Mouse (Mus musculus) MEL (cell line): ENCODE results near the gene Smc4. TPM values are rescaled to one million over a fixed set of nuclear protein-coding genes. Genes with fewer than 3 reads are reported as not detected.

Experiments
- DNase-seq: peaks from one replicate; pipeline ENCODE4 v3.0.0; 2011; ENCODE audit warnings: low read depth, low spot score
- H3K27ac ChIP-seq: 2 replicates; pipeline ENCODE4 v1.5.1; 2012; ENCODE audit warnings: low read depth, mild to moderate bottlenecking, control low read depth, low read length, moderate library complexity; ENCODE audit not compliant: control insufficient read depth
- H3K27me3 ChIP-seq, 2 experiments: fragments of 150-350 bp in 1 of 2; sonication (generic) in 1 of 2; 2 replicates each; pipeline ENCODE4 v1.6.1; 2012; ENCODE audit warnings: low read length in 2 of 2, mild to moderate bottlenecking in 2 of 2, improper control_type of control experiment in 1 of 2, moderate library complexity in 1 of 2; ENCODE audit not compliant: insufficient read depth in 2 of 2, control insufficient read depth in 1 of 2
- H3K36me3 ChIP-seq, 2 experiments: 2 replicates each; pipeline ENCODE4 v1.6.1; 2012 to 2014; ENCODE audit warnings: low read length in 2 of 2, improper control_type of control experiment in 1 of 2, inconsistent platforms in 1 of 2, mild to moderate bottlenecking in 1 of 2; ENCODE audit not compliant: insufficient read depth in 2 of 2, control insufficient read depth in 1 of 2
- H3K4me1 ChIP-seq, 2 experiments: fragments of 150-350 bp in 1 of 2; sonication (generic) in 1 of 2; 2 replicates each; pipeline ENCODE4 v1.6.1; 2012; ENCODE audit warnings: low read length in 2 of 2, improper control_type of control experiment in 1 of 2, mild to moderate bottlenecking in 1 of 2; ENCODE audit not compliant: insufficient read depth in 2 of 2, control insufficient read depth in 1 of 2
- H3K4me3 ChIP-seq, 2 experiments: fragments of 150-350 bp in 1 of 2; sonication (generic) in 1 of 2; 2 replicates each; pipeline ENCODE4 v1.5.1; 2012; ENCODE audit warnings: low read depth in 2 of 2, low read length in 2 of 2, mild to moderate bottlenecking in 2 of 2, moderate library complexity in 2 of 2, control low read depth in 1 of 2, improper control_type of control experiment in 1 of 2; ENCODE audit not compliant: control insufficient read depth in 1 of 2, insufficient read depth in 1 of 2
- H3K79me2 ChIP-seq: 2 replicates; pipeline ENCODE4 v1.6.1; 2012; ENCODE audit warnings: mild to moderate bottlenecking, low read length, moderate library complexity; ENCODE audit not compliant: control insufficient read depth, poor library complexity, insufficient read depth
- H3K9ac ChIP-seq: 2 replicates; pipeline ENCODE4 v1.6.1; 2012; ENCODE audit warnings: low read depth, mild to moderate bottlenecking, control low read depth, low read length, moderate library complexity; ENCODE audit not compliant: control insufficient read depth, poor library complexity, severe bottlenecking
- H3K9me3 ChIP-seq: fragments of 150-350 bp; sonication (generic); replicated peaks from 2 replicates; pipeline ENCODE4 v1.6.1; 2012; ENCODE audit warnings: mild to moderate bottlenecking, low read length, improper control_type of control experiment, moderate library complexity; ENCODE audit not compliant: insufficient read depth
- CHD1 ChIP-seq: IDR thresholded peaks from 2 replicates; pipeline ENCODE4 v1.6.1; 2012; ENCODE audit warnings: low read depth, mild to moderate bottlenecking, inconsistent platforms, low read length, improper control_type of control experiment
- CHD2 ChIP-seq: IDR thresholded peaks from 2 replicates; pipeline ENCODE4 v1.6.1; 2011; ENCODE audit warnings: low read length, improper control_type of control experiment
- E2F4 ChIP-seq: IDR thresholded peaks from 2 replicates; pipeline ENCODE4 v1.6.1; 2011; ENCODE audit warnings: low read depth, low read length, improper control_type of control experiment, borderline replicate concordance
- ELF1 ChIP-seq: IDR thresholded peaks from 2 replicates; pipeline ENCODE4 v1.6.1; 2014; ENCODE audit warnings: low read depth, mild to moderate bottlenecking, inconsistent platforms, low read length, improper control_type of control experiment, moderate library complexity
- GABPA ChIP-seq: IDR thresholded peaks from 2 replicates; pipeline ENCODE4 v1.6.1; 2012; ENCODE audit warnings: low read depth, mild to moderate bottlenecking, inconsistent platforms, low read length, improper control_type of control experiment, moderate library complexity
- HCFC1 ChIP-seq: IDR thresholded peaks from 2 replicates; pipeline ENCODE4 v1.6.1; 2012; ENCODE audit warnings: low read depth, mild to moderate bottlenecking, inconsistent platforms, low read length, improper control_type of control experiment, moderate library complexity
- KAT2A ChIP-seq: conservative IDR thresholded peaks from 2 replicates; pipeline ENCODE4 v1.6.1; 2012; ENCODE audit warnings: low read depth, low read length, improper control_type of control experiment, inconsistent platforms
- MAX ChIP-seq: IDR thresholded peaks from 2 replicates; pipeline ENCODE4 v1.6.1; 2011; ENCODE audit warnings: low read length, improper control_type of control experiment
- MAZ ChIP-seq: IDR thresholded peaks from 2 replicates; pipeline ENCODE4 v1.6.1; 2012; ENCODE audit warnings: low read depth, mild to moderate bottlenecking, inconsistent platforms, low read length, improper control_type of control experiment
- MEF2A ChIP-seq: IDR thresholded peaks from 2 replicates; pipeline ENCODE4 v1.6.1; 2014; ENCODE audit warnings: low read depth, mild to moderate bottlenecking, inconsistent platforms, low read length, improper control_type of control experiment; ENCODE audit not compliant: poor library complexity, insufficient replicate concordance, severe bottlenecking; ENCODE audit errors: extremely low read depth
- MXI1 ChIP-seq: IDR thresholded peaks from 2 replicates; pipeline ENCODE4 v1.6.1; 2011; ENCODE audit warnings: mild to moderate bottlenecking, low read depth, low read length, improper control_type of control experiment
- NELFE ChIP-seq: IDR thresholded peaks from 2 replicates; pipeline ENCODE4 v1.6.1; 2011; ENCODE audit warnings: low read depth, low read length, improper control_type of control experiment
- NRF1 ChIP-seq: IDR thresholded peaks from 2 replicates; pipeline ENCODE4 v1.6.1; 2014; ENCODE audit warnings: low read depth, mild to moderate bottlenecking, inconsistent platforms, low read length, improper control_type of control experiment, moderate library complexity; ENCODE audit not compliant: poor library complexity, insufficient read depth, severe bottlenecking
- POLR2A ChIP-seq, 2 experiments: IDR thresholded peaks; 2 replicates each; pipeline ENCODE4 v1.6.1; 2011 to 2012; ENCODE audit warnings: low read length in 2 of 2, mild to moderate bottlenecking in 2 of 2, control low read depth in 1 of 2, improper control_type of control experiment in 1 of 2, low read depth in 1 of 2, moderate library complexity in 1 of 2; ENCODE audit not compliant: control insufficient read depth in 1 of 2, insufficient read depth in 1 of 2, poor library complexity in 1 of 2
- POLR2AphosphoS5 ChIP-seq: IDR thresholded peaks from 2 replicates; pipeline ENCODE4 v1.6.1; 2012; ENCODE audit warnings: low read depth, borderline replicate concordance, mild to moderate bottlenecking, inconsistent platforms, low read length, moderate library complexity, mixed read lengths
- SMC3 ChIP-seq: IDR thresholded peaks from 2 replicates; pipeline ENCODE4 v1.6.1; 2011; ENCODE audit warnings: low read depth, low read length, improper control_type of control experiment
- TCF12 ChIP-seq: IDR thresholded peaks from 2 replicates; pipeline ENCODE4 v1.6.1; 2014; ENCODE audit warnings: low read depth, mild to moderate bottlenecking, inconsistent platforms, low read length, improper control_type of control experiment, moderate library complexity
- UBTF ChIP-seq: IDR thresholded peaks from 2 replicates; pipeline ENCODE4 v1.6.1; 2012; ENCODE audit warnings: low read depth, mild to moderate bottlenecking, inconsistent platforms, low read length, improper control_type of control experiment, moderate library complexity, borderline replicate concordance; ENCODE audit not compliant: insufficient read depth
- USF1 ChIP-seq: IDR thresholded peaks from 2 replicates; pipeline ENCODE4 v1.6.1; 2014; ENCODE audit warnings: low read depth, mild to moderate bottlenecking, inconsistent platforms, low read length, improper control_type of control experiment, moderate library complexity
- ZKSCAN1 ChIP-seq: IDR thresholded peaks from 2 replicates; pipeline ENCODE4 v1.6.1; 2012; ENCODE audit warnings: low read depth, mild to moderate bottlenecking, inconsistent platforms, low read length, improper control_type of control experiment, moderate library complexity
- ZMIZ1 ChIP-seq: IDR thresholded peaks from 2 replicates; pipeline ENCODE4 v1.6.1; 2012; ENCODE audit warnings: low read depth, mild to moderate bottlenecking, inconsistent platforms, low read length, improper control_type of control experiment, moderate library complexity
- ZNF384 ChIP-seq: IDR thresholded peaks from 2 replicates; pipeline ENCODE4 v1.6.1; 2012; ENCODE audit warnings: low read depth, mild to moderate bottlenecking, inconsistent platforms, low read length, improper control_type of control experiment
- polyA plus RNA-seq, 2 experiments: library from polyadenylated mRNA; stranded (reverse) in 1 of 2; unstranded in 1 of 2; fragments of >175 nt in 1 of 2; fragments of >200 nt in 1 of 2; gene quantifications; 2 replicates each; pipeline versions ENCODE4 v1.2.1 to v1.2.4; 2012; ENCODE audit warnings: low replicate concordance in 2 of 2, low read depth in 1 of 2; ENCODE audit not compliant: insufficient read length in 2 of 2, insufficient read depth in 1 of 2, missing spikeins in 1 of 2
- total RNA-seq: library from RNA; depleted of rRNA; stranded (reverse); fragments of 300-350 nt; gene quantifications from 2 replicates; pipeline ENCODE4 v1.2.3, GENCODE M21; 2012

The Smc4 gene
- total and polyA plus RNA-seq, 3 experiments: 75.9 to 1,112 (median 88.7) TPM

DNA sequence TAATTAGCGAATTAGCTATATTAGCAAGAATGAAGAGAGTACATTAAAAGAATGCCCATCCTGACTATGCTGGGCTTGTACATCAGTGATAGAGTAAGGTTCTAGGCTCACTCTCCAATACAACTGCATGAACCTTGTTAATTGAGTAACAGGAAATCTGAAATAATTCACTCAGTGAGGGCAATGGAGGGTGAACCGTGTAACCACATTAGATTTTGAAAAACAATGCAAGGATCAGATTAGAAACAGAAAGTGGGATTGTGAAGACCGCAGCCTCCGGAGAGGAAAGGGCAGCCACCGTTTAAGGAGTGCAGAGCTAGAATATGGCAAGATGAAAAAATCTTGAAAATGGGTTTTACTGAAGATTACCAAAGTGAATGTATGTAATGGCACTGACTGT is 36.8 kb downstream of the Smc4 start:
- no peak overlapping the region for H3K27ac ChIP-seq
- H3K4me3 ChIP-seq: peak overlapping the region; percentile 24 to 83; a peak in 2 of 4 replicates
- H3K9ac ChIP-seq: peak overlapping the region; percentile 35; the same call in 1 of the 2 replicates
- TF ChIP-seq ZNF384 (no peak), CHD2 (no peak)
- H3K27me3 ChIP-seq: no peaks in the 10 kb centered on the region
- H3K9me3 ChIP-seq: no peaks in the 10 kb centered on the region
- H3K36me3 ChIP-seq: peaks cover 35 to 39% of the 10 kb centered on the region in 2 experiments
- H3K4me1 ChIP-seq: peaks cover 13% of the 10 kb centered on the region in 2 experiments
- H3K79me2 ChIP-seq: peaks cover 43% of the 10 kb centered on the region
- no peak for DNase-seq

DNA sequence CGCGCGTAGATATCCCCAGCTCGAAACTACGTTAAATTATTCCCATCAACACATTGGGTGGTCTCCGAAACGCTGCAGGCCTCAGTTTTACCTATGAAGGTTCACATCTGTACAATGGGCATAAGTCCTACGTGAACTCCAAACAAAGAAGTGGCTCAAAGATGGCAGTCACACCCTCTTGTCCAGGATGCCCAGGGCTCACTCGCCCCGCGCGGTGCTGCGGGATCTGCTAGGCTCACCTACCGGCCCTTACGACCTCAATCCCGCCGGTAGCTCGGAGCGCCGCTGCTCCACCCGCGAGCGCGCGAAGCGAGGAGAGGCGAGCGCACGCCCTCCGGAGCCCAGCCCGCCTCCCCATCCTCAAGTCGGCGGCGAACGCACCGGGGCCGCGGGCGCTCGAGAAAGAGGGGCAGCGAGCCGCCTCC is 39.6 kb downstream of the Smc4 start:
- H3K9me3 ChIP-seq: no peaks in the 10 kb centered on the region
- no peaks in the 10 kb centered on the region for H3K27me3 ChIP-seq
- peaks cover 25 to 36% of the 10 kb centered on the region in 2 experiments for H3K36me3 ChIP-seq
- peak overlapping the region; percentile 80 for H3K9ac ChIP-seq
- TF ChIP-seq UBTF (0 out of 2 replicates have a peak, but pooled peaks have one; percentile 61), NRF1 (no peak), CHD1 (0 out of 2 replicates have a peak, but pooled peaks have one; percentile 35), ELF1 (no peak), MAZ (no peak), MXI1 (0 out of 2 replicates have a peak, but pooled peaks have one; percentile 9)
- DNase-seq: peak; percentile 71
- H3K27ac ChIP-seq: peak overlapping the region; percentile 56
- peaks cover 10 to 17% of the 10 kb centered on the region in 2 experiments for H3K4me1 ChIP-seq
- H3K79me2 ChIP-seq: peaks cover 37% of the 10 kb centered on the region
- peak overlapping the region; percentile 83 to 94 for H3K4me3 ChIP-seq

DNA sequence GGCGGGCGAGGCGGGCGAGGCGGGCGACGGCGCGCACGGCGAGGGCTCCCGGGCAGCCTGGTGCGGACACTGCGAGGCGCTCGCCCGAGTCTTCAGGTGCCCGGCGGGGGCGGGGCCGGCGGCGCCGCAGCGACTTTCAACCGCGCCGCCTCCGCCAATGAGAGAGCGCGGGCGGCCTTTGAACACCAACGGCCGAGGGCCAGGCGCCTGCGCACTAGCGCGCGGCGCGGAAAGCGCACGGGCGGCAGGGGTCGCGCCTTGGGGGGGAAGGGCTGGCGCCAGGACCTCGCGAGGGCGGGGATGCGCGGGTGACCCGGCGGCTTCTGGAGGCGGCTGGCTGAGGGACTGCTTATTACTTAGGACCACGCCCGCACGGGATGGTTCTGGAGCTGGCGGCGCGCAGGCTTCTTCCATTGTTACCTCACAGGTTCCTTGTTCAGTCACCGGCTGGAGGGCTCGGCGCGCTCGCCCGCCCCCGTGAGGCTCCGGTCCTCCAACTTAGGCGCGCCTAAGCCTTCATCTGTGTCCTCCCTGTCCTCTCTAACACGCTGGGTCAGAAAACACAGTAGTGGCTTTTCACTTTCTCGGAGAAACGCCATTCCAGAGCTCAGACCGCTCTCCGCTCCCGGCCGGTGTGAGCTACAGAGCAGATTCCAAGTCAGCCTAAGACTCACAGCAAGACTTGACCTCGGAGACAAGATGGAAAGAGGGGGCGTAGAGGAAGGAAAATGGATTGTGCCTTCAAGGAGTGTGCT is 40.3 kb downstream of the Smc4 start, which contains the start of gene Trim59:
Trim59 (minus strand) TSS at position 111 of the 755 bp plus-strand sequence.
- no peaks in the 10 kb centered on the region for H3K9me3 ChIP-seq
- peaks cover 34% of the 10 kb centered on the region for H3K79me2 ChIP-seq
- H3K27ac ChIP-seq: peak within 1 kb of the TSS; percentile 82
- H3K9ac ChIP-seq: peak within 1 kb of the TSS; percentile 97
- H3K36me3 ChIP-seq: peaks cover 24 to 30% of the 10 kb centered on the region in 2 experiments
- peaks cover 8 to 17% of the 10 kb centered on the region in 2 experiments for H3K4me1 ChIP-seq
- peak; percentile 93 for DNase-seq
- peak within 1 kb of the TSS; percentile 94 to 97 for H3K4me3 ChIP-seq
- no peaks in the 10 kb centered on the region for H3K27me3 ChIP-seq
- TF ChIP-seq NELFE (peak; percentile 70), ZMIZ1 (peak; percentile 86), POLR2A (IDR thresholded peaks at IDR 0.05; ENCODE audit: control insufficient read depth in 1 of 2, insufficient read depth in 1 of 2, low read depth in 1 of 2, low read length in 2 of 2, poor library complexity in 1 of 2) (peak; percentile 48 to 81; a peak in 3 of 4 replicates), MXI1 (peak; percentile 31), KAT2A (peak; percentile 33; the same call in 1 of the 2 replicates), SMC3 (peak; percentile 7; the same call in 1 of the 2 replicates), MAZ (peak; percentile 40; the same call in 1 of the 2 replicates), ZKSCAN1 (no peak), HCFC1 (peak; percentile 61), MAX (peak; percentile 34; the same call in 1 of the 2 replicates), GABPA (no peak), E2F4 (peak; percentile 77; the same call in 1 of the 2 replicates), UBTF (0 out of 2 replicates have a peak, but pooled peaks have one; percentile 65), POLR2AphosphoS5 (no peak), USF1 (0 out of 2 replicates have a peak, but pooled peaks have one; percentile 8), TCF12 (peak; percentile 67), MEF2A (no peak), NRF1 (peak; percentile 87)
